Mouse (Mus musculus) mesoderm, embryonic 11.5 days (tissue): ENCODE results near the gene Pigk.

Source experiments
- DNase-seq: peaks from one replicate; pipeline ENCODE4 v3.0.0-alpha.2; 2012; ENCODE audit warnings: low read depth, low spot score

Pigk gene

GRCm38 (mm10) chr3:152896111-152896510 lies 182.2 kb downstream of the Pigk start:
- no peak for DNase-seq

- DNase-seq: no peak
Measured at GRCm38 (mm10) chr3:152897196-152897595, 183.3 kb downstream of the Pigk start.

- no peak for DNase-seq
Measured at GRCm38 (mm10) chr3:152898906-152899305, 185.0 kb downstream of the Pigk start.

GRCm38 (mm10) chr3:152905026-152905425 lies 191.1 kb downstream of the Pigk start:
- no peak for DNase-seq

- DNase-seq: no peak
Measured at GRCm38 (mm10) chr3:152905800-152906199, 191.9 kb downstream of the Pigk start.

GRCm38 (mm10) chr3:152907087-152907486 lies 193.2 kb downstream of the Pigk start:
- DNase-seq: no peak

- no peak for DNase-seq
Measured at GRCm38 (mm10) chr3:152907683-152908082, 193.8 kb downstream of the Pigk start.

GRCm38 (mm10) chr3:152911578-152911977 lies 197.7 kb downstream of the Pigk start:
- no peak for DNase-seq

GRCm38 (mm10) chr3:152912216-152913101 lies 198.6 kb downstream of the Pigk start:
- DNase-seq: no peak

- no peak for DNase-seq
Measured at GRCm38 (mm10) chr3:152913150-152913549, 199.2 kb downstream of the Pigk start.

- DNase-seq: no peak
Measured at GRCm38 (mm10) chr3:152913625-152914024, 199.7 kb downstream of the Pigk start.

GRCm38 (mm10) chr3:152914376-152914775 lies 200.5 kb downstream of the Pigk start:
- DNase-seq: no peak

- DNase-seq: no peak
Measured at GRCm38 (mm10) chr3:152917579-152917978, 203.7 kb downstream of the Pigk start.

GRCm38 (mm10) chr3:152919101-152919500 lies 205.2 kb downstream of the Pigk start:
- no peak for DNase-seq

- DNase-seq: no peak
Measured at GRCm38 (mm10) chr3:152920365-152920764, 206.5 kb downstream of the Pigk start.

GRCm38 (mm10) chr3:152923530-152923929 lies 209.6 kb downstream of the Pigk start:
- peak; percentile 28 for DNase-seq

GRCm38 (mm10) chr3:152925364-152925763 lies 211.5 kb downstream of the Pigk start:
- no peak for DNase-seq

GRCm38 (mm10) chr3:152926166-152926565 lies 212.3 kb downstream of the Pigk start:
- DNase-seq: no peak

GRCm38 (mm10) chr3:152928287-152928975 lies 214.5 kb downstream of the Pigk start:
- peak; percentile 16 for DNase-seq

GRCm38 (mm10) chr3:152929256-152929787 lies 215.4 kb downstream of the Pigk start:
- DNase-seq: no peak

GRCm38 (mm10) chr3:152929788-152930281 lies 215.9 kb downstream of the Pigk start:
- DNase-seq: no peak

GRCm38 (mm10) chr3:152931354-152931753 lies 217.5 kb downstream of the Pigk start:
- no peak for DNase-seq
